Comparison of ENCODE assay signal across 20 mouse cellular contexts in genomic region chr12:26288347-26288746, GRCm38 (mm10).
"Had no signal": no experiment of that assay in that cellular context is flagged by ENCODE, and none has a peak within 500 bp of the region (broad histone marks: within the 10 kb centered on the region; RNA-seq: fewer than 3 reads in every experiment).

No protein-coding gene starts in this region.

- ATAC-seq: forebrain, embryonic 13.5 days; forebrain, embryonic 14.5 days; forebrain, embryonic 15.5 days; forebrain, embryonic 16.5 days; forebrain, postnatal 0 days had no signal

- DNase-seq: cerebellum, adult 8-10 months; cerebellum, adult 9-10 months; cerebellum, adult 9-11 months; cerebellum, postnatal 10 days; cerebellum, postnatal 14 days; cerebellum, postnatal 25 days; cerebellum, postnatal 36 days; embryo, embryonic 11 days; forebrain, postnatal 0 days; gastrocnemius, adult 2 months; gastrocnemius, postnatal 10 days; gastrocnemius, postnatal 14 days; gastrocnemius, postnatal 25 days; gastrocnemius, postnatal 36 days; heart, adult 18-20 months; heart, adult 2 months had no signal
